Mouse (Mus musculus) midbrain, embryonic 12.5 days (tissue): Measurements from ENCODE around the gene Stk16. TPM values are rescaled to one million over a fixed set of nuclear protein-coding genes. Genes with fewer than 3 reads are reported as not detected.

Experiments
- ATAC-seq: fragments of 200-750 bp; cut with Nextera tagmentation; 2 replicates; pipeline ENCODE4 v1.8.0; 2017; ENCODE audit warnings: low read depth, moderate TSS enrichment, moderate library complexity; ENCODE audit not compliant: low FRiP score
- H3K27ac ChIP-seq: fragments of 300-500 bp; sonication (generic); replicated peaks from 2 replicates; pipeline ENCODE4 v1.5.1; 2016; ENCODE audit warnings: mild to moderate bottlenecking
- H3K27me3 ChIP-seq: fragments of 300-500 bp; sonication (generic); 2 replicates; pipeline ENCODE4 v1.6.1; 2016; ENCODE audit warnings: mild to moderate bottlenecking
- H3K36me3 ChIP-seq: fragments of 300-500 bp; sonication (generic); 2 replicates; pipeline ENCODE4 v1.6.1; 2016
- H3K4me1 ChIP-seq: fragments of 300-500 bp; sonication (generic); 2 replicates; pipeline ENCODE4 v1.6.1; 2016
- H3K4me2 ChIP-seq: fragments of 300-500 bp; sonication (generic); replicated peaks from 2 replicates; pipeline ENCODE4 v1.6.1; 2016; ENCODE audit warnings: mild to moderate bottlenecking, moderate library complexity
- H3K4me3 ChIP-seq: fragments of 300-500 bp; sonication (generic); 2 replicates; pipeline ENCODE4 v1.5.1; 2016; ENCODE audit warnings: mild to moderate bottlenecking
- H3K9ac ChIP-seq: fragments of 300-500 bp; sonication (generic); replicated peaks from 2 replicates; pipeline ENCODE4 v1.6.1; 2016; ENCODE audit warnings: mild to moderate bottlenecking, moderate library complexity
- H3K9me3 ChIP-seq: fragments of 300-500 bp; sonication (generic); 2 replicates; pipeline ENCODE4 v1.6.1; 2016; ENCODE audit warnings: mild to moderate bottlenecking
- WGBS: fragments of 180-500 bp; shearing (Covaris S2); methylation state at CpG from one replicate; pipeline ENCODE4 v1.1.7; 2016; 5-methylcytosine and 5-hydroxymethylcytosine counted together
- microRNA-seq: library from miRNA; unstranded; fragments of <30 nt; microRNA quantifications from one replicate; pipeline ENCODE4, GENCODE M21; 2017
- polyA plus RNA-seq: library from polyadenylated mRNA; unstranded; fragments of >200 nt; fragmentation: Nextera tagmentation; extraction: Ambion mirVana; gene quantifications from 2 replicates; pipeline ENCODE4 v1.2.1, GENCODE M21; 2016

Gene Stk16
- polyA plus RNA-seq, 1 experiment from 2014 or later = 135 TPM

DNA sequence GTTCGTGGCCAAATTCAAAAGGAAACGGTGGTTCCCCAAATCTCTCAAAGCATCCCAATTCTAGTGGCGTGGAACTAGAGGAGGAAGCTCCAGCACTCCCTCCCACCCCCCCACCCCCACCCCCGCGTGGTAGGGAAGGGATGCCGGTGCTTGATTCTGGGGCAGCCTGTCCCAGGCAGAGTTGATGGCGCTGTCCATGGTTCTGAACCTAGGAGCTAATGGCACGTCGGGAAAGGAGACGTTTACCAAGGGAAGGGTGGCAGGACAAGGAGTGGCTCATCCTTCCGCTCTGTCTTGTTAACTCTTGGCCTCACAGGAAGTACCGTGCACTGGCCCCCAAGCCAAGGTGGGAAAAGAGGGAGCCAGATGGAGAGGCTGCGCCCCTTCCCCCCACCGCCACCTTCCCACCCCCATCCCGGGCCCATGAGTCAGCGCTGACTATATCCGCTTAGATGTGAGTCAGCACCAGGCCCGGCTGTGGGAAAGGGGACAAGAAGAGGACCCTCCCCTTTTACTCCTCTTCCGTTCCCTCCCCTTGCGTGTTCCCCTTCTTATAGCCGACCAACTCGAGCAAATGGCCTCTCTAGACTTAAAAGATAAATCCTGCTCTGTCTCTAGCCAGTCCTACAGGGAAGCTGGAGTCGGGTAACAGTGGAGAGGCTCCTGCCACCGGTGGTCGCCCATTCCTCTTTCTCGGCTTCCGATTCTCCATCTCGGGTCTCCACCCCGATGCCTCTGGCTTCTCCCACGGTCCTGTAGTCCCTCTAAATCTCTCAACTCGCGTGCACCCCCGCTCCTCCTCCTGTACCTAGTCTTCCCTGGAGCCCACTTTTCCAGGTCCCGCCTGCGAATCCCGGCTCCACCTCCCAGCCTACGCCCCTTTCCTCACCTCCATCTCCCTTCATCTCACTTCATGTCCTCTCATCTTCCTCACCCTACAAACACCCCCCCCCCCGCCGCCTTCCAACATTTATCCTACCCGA lies 52.6 kb downstream of the Stk16 start:
- Histone ChIP-seq H3K9ac (peak overlapping the region; percentile 53), H3K4me2 (peak overlapping the region; percentile 65), H3K4me3 (peak overlapping the region; percentile 50), H3K36me3 (no peaks in the 10 kb centered on the region), H3K27me3 (peaks cover 58% of the 10 kb centered on the region), H3K27ac (no peak overlapping the region), H3K9me3 (no peaks in the 10 kb centered on the region), H3K4me1 (peaks cover 14% of the 10 kb centered on the region; the same call in 1 of the 2 replicates)
- ATAC-seq = peak; percentile 54
- WGBS = 2% methylated on average over 39 of the region's 40 CpGs

DNA sequence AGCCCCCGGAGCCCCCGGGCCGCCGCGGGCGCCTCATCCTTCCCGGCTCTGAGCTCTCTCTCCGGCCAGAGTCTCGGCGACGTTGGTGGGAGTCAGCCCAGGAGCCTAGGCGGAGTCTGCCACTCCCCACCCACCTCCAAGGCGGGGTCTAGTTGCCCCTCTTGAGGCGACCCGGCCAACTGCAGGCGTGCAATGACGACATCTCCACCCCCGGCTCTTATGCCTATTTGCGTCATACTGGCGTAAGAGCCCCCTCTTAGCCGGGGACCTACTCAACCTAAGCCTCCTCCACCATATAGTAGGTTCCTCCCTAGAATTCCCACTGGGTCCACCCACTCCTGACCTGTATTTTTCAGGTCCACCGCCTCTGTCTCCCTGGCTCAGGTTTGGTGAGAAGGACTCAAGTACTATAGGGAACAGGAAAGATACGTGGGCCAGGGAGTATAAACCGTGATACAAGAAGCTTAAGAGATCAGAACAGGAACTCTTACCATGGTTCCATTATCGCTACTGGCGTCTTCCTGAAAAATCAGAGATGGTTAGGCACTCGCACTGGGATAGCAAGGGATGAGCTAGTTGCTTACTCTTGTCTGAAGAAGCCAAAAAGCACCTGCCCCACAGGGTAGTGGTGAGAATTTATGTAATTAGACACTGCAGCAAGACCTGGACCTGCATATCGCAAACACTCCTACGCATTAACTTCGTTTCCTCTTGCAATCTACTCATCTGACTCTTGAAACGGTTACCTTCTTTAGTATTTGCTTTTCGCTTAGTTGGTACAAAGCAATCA lies 53.6 kb downstream of the Stk16 start, which contains the start of gene Ptprn:
Ptprn (minus strand) TSS at position 412 of the 790 bp plus-strand sequence.
- Histone ChIP-seq H3K36me3 (no peaks in the 10 kb centered on the region), H3K4me1 (peaks cover 14% of the 10 kb centered on the region; the same call in 1 of the 2 replicates), H3K27me3 (peaks cover 64% of the 10 kb centered on the region), H3K9me3 (no peaks in the 10 kb centered on the region), H3K4me2 (peak within 1 kb of the TSS; percentile 65), H3K9ac (peak within 1 kb of the TSS; percentile 53), H3K4me3 (peak within 1 kb of the TSS; percentile 50), H3K27ac (no peak within 1 kb of the TSS)
- peak; percentile 80 for ATAC-seq
- 11% methylated on average over 32 of the region's 32 CpGs for WGBS

Small RNAs within 50 kb of the gene (microRNA-seq; reads per million reads assigned to microRNA genes)
- gene Gm27943 = not detected

Other genes with a start within 250 kb of the Stk16 start
- gene Nhej1, start 85.6 kb upstream of the Stk16 start, polyA plus RNA-seq = 11.7 and 13.0 TPM in 2 replicates
- gene Slc23a3, start 76.9 kb upstream of the Stk16 start, polyA plus RNA-seq = 0.11 TPM in 1 of 2 replicates, not detected in the other
- gene Cnppd1, start 68.1 kb upstream of the Stk16 start, polyA plus RNA-seq = 64.3 and 69.4 TPM in 2 replicates
- 81.3 and 86.6 TPM in 2 replicates for gene Retreg2, start 68.1 kb upstream of the Stk16 start, polyA plus RNA-seq
- 34.1 and 36.8 TPM in 2 replicates for gene Zfand2b, start 42.2 kb upstream of the Stk16 start, polyA plus RNA-seq
- gene Abcb6, start 30.4 kb upstream of the Stk16 start, polyA plus RNA-seq = 32.0 and 32.6 TPM in 2 replicates
- 22.6 and 23.4 TPM in 2 replicates for gene Ankzf1, start 18.7 kb upstream of the Stk16 start, polyA plus RNA-seq
- 34.8 and 35.5 TPM in 2 replicates for gene Atg9a, start 18.6 kb upstream of the Stk16 start, polyA plus RNA-seq
- 23.2 and 25.7 TPM in 2 replicates for gene Glb1l, start within 50 bp of the Stk16 start, polyA plus RNA-seq
- gene Tuba4a, start 9.0 kb downstream of the Stk16 start, polyA plus RNA-seq = 5.9 and 7.6 TPM in 2 replicates
- gene A630095N17Rik, start 21.3 kb downstream of the Stk16 start, polyA plus RNA-seq = not detected in 2 replicates
- gene Dnajb2, start 25.6 kb downstream of the Stk16 start, polyA plus RNA-seq = 45.6 and 46.0 TPM in 2 replicates
- 9.3 and 12.1 TPM in 2 replicates for gene Ptprn, start 53.7 kb downstream of the Stk16 start, polyA plus RNA-seq
- 37.5 and 46.2 TPM in 2 replicates for gene Resp18, start 67.6 kb downstream of the Stk16 start, polyA plus RNA-seq
- gene Dnpep, start 107.2 kb downstream of the Stk16 start, polyA plus RNA-seq = 154 and 176 TPM in 2 replicates
- gene Des, start 149.5 kb downstream of the Stk16 start, polyA plus RNA-seq = 0.93 and 1.2 TPM in 2 replicates
- gene Speg, start 164.5 kb downstream of the Stk16 start, polyA plus RNA-seq = 12.9 and 14.5 TPM in 2 replicates
- 59.7 and 69.4 TPM in 2 replicates for gene Gmppa, start 225.1 kb downstream of the Stk16 start, polyA plus RNA-seq
- gene Asic4, start 239.6 kb downstream of the Stk16 start, polyA plus RNA-seq = 45.0 and 47.7 TPM in 2 replicates